Mouse (Mus musculus) G1E (cell line): ENCODE measurements around the gene Boll.

Experiments used
- CTCF ChIP-seq: IDR thresholded peaks from 2 replicates; pipeline ENCODE4 v1.5.1; 2012; ENCODE audit warnings: low read depth, low read length, inconsistent platforms, mixed read lengths
- GATA1 ChIP-seq: IDR thresholded peaks from 2 replicates; pipeline ENCODE4 v1.6.1; 2012; ENCODE audit warnings: borderline replicate concordance, low read length, inconsistent platforms, mixed read lengths

DNA sequence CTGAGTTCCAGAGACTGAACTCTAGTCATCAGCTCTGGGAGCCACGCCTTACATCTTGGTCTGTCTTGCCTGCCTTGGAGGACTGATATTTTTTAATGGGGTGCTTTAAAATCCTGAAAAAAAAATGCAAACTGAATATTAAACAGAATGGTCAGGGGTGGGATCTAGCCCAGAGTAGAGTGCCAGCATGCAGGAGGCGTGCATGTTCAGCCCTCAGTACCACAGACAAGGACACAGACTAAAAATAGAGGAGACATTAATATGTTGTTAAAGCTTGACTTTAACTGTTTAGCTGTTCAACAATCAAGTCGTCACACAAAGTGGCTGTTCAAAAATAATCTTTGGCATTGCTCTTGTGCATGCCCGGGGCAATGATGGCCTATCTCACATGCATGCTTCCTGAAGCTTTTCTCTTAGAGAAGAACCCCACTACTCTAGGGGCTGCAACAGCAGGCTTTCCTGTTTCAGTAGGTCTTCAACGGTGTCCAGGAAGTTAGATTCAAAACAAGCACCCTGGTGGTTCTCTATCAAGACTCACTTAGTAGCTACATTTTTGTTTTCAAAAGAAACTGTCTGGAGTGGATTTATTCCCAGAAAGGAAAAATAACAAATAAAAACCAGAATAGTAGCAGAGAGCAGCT lies 154.6 kb downstream of the Boll start:
- TF ChIP-seq GATA1: no peak
- no peak for TF ChIP-seq CTCF
